ENCODE assay signal across 11 mouse cellular contexts in the genomic region with DNA sequence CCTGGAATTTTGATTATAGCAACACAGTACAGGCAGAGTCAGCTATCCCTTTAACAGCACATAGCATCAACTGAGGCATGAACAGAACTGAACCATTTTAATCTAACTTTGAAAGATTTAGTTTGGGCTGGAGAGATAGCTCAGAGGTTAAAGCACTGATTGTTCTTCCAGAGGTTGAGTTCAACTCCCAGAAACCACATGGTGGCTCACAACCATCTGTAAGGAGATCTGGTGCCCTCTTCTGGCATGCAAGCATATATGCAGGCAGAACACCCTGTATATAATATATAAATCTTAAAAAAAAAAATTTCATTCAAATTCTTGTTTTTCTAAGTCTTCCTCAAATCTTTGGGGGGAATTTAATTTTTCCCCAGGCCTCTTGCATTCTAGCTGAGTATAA. TPM values are rescaled to one million over a fixed set of nuclear protein-coding genes. Genes with fewer than 3 reads are reported as not detected.
DNase-seq lines count a peak whose midpoint lies in the region; ATAC-seq and TF ChIP-seq lines count a peak whose summit lies in the region.
"Had no signal": no experiment of that assay in that cellular context is flagged by ENCODE, and none has a peak within 500 bp of the region (broad histone marks: within the 10 kb centered on the region; RNA-seq: fewer than 3 reads in every experiment).

No protein-coding gene starts in this region.

- no peak overlapping the region for H3K4me3 ChIP-seq in cerebellum, adult 2 months (replicated peaks; ENCODE audit: insufficient read depth, low read depth, low read length)
- H3K4me3 ChIP-seq in left cerebral cortex, adult 2 months: no peak overlapping the region
- no peak overlapping the region for H3K4me3 ChIP-seq in midbrain, embryonic 11.5 days (ENCODE audit: low read depth, low read length)
- H3K4me3 ChIP-seq: embryonic facial prominence, embryonic 12.5 days; kidney, embryonic 15.5 days; neural tube, embryonic 12.5 days had no signal

- no peak for TF ChIP-seq POLR2A in cerebellum, adult 2 months (IDR thresholded peaks at IDR 0.05; ENCODE audit: borderline replicate concordance, insufficient read depth, low read length)
- no peak for TF ChIP-seq POLR2A in brain, embryonic 14.5 days (IDR thresholded peaks at IDR 0.05; ENCODE audit: borderline replicate concordance, extremely low read depth, insufficient read depth, insufficient read length, poor library complexity, severe bottlenecking)

- H3K4me2 ChIP-seq in midbrain, embryonic 11.5 days: no peak overlapping the region
- H3K4me2 ChIP-seq: embryonic facial prominence, embryonic 12.5 days; kidney, embryonic 15.5 days; neural tube, embryonic 12.5 days had no signal

- H3K27me3 ChIP-seq in cerebellum, adult 2 months (ENCODE audit: control insufficient read depth, insufficient read depth, low read length): no peaks in the 10 kb centered on the region
- H3K27me3 ChIP-seq in midbrain, embryonic 11.5 days (ENCODE audit: control insufficient read depth, insufficient read depth, low read length): no peaks in the 10 kb centered on the region
- H3K27me3 ChIP-seq: embryonic facial prominence, embryonic 12.5 days; kidney, embryonic 15.5 days; neural tube, embryonic 12.5 days had no signal

- H3K36me3 ChIP-seq in midbrain, embryonic 11.5 days (ENCODE audit: control insufficient read depth, insufficient read depth, low read length): peaks cover 15% of the 10 kb centered on the region; the same call in 1 of the 2 replicates

- H3K9ac ChIP-seq in midbrain, embryonic 11.5 days (ENCODE audit: low read length): no peak overlapping the region
- H3K9ac ChIP-seq: embryonic facial prominence, embryonic 12.5 days; kidney, embryonic 15.5 days; neural tube, embryonic 12.5 days had no signal

- DNase-seq in cerebellum, adult 2 months: no peak
- no peak for DNase-seq in cerebellum, postnatal 25 days
- no peak for DNase-seq in left cerebral cortex, adult 2 months (ENCODE audit: extremely low spot score in 1 of 2, low spot score in 2 of 2)
- no peak for DNase-seq in left cerebral cortex, postnatal 4 days
- DNase-seq in CD4-positive helper T cell, adult 2 months (ENCODE audit: low read depth, low spot score): peak; percentile 30
- DNase-seq in brain, embryonic 14.5 days (ENCODE audit: low read depth): no peak
- no peak for DNase-seq in left cerebral cortex, adult 18-20 months (ENCODE audit: low spot score in 2 of 2)
- no peak for DNase-seq in midbrain, embryonic 11.5 days (ENCODE audit: low spot score, missing footprints)

- no peak for ATAC-seq in midbrain, embryonic 11.5 days (ENCODE audit: low FRiP score)

- H3K27ac ChIP-seq in cerebellum, adult 2 months (ENCODE audit: insufficient read depth, low read length): no peak overlapping the region
- no peak overlapping the region for H3K27ac ChIP-seq in left cerebral cortex, adult 2 months
- no peak overlapping the region for H3K27ac ChIP-seq in midbrain, embryonic 11.5 days (ENCODE audit: low read depth, low read length)
- H3K27ac ChIP-seq: embryonic facial prominence, embryonic 12.5 days; kidney, embryonic 15.5 days; neural tube, embryonic 12.5 days had no signal

- H3K4me1 ChIP-seq in cerebellum, adult 2 months (ENCODE audit: control insufficient read depth, insufficient read depth, low read length): no peaks in the 10 kb centered on the region
- H3K4me1 ChIP-seq in midbrain, embryonic 11.5 days (ENCODE audit: control insufficient read depth, insufficient read depth, low read length): no peaks in the 10 kb centered on the region
- H3K4me1 ChIP-seq: embryonic facial prominence, embryonic 12.5 days; kidney, embryonic 15.5 days; neural tube, embryonic 12.5 days had no signal

- intact Hi-C loops in left cerebral cortex, adult 2 months (cut with DNase I): no loop called here
- intact Hi-C loops in left cerebral cortex, postnatal 4 days (cut with DNase I): no loop called here

- peak; percentile 45; the same call in 1 of the 2 replicates for TF ChIP-seq CTCF in cerebellum, adult 2 months (IDR thresholded peaks at IDR 0.05; ENCODE audit: borderline replicate concordance, insufficient read depth, low read depth, low read length)
- peak; percentile 73 for TF ChIP-seq CTCF in left cerebral cortex, adult 2 months (IDR thresholded peaks at IDR 0.05)
- TF ChIP-seq CTCF in brain, embryonic 14.5 days (IDR thresholded peaks at IDR 0.05; ENCODE audit: borderline replicate concordance, extremely low read depth, insufficient read depth, insufficient read length): peak; percentile 52; the same call in 1 of the 2 replicates

- no peaks in the 10 kb centered on the region for H3K9me3 ChIP-seq in midbrain, embryonic 11.5 days (ENCODE audit: control insufficient read depth, low read length)
- H3K9me3 ChIP-seq: embryonic facial prominence, embryonic 12.5 days; kidney, embryonic 15.5 days; neural tube, embryonic 12.5 days had no signal

RNA-seq across cellular contexts. Expression of a gene that starts 9.7 kb away (rescaled TPM):
- 195 and 202 TPM in 2 replicates for polyA plus RNA-seq in cerebellum, adult 2 months (2012; rRNA removed)
- 100 to 1,000 TPM; 181 to 182 TPM for total RNA-seq in left cerebral cortex, adult 2 months (2021)
- total RNA-seq in left cerebral cortex, postnatal 4 days (2021): 100 to 1,000 TPM; 134 to 136 TPM
- polyA plus RNA-seq in brain, embryonic 14.5 days (2012; rRNA removed): 94.5 and 111 TPM in 2 replicates
- total RNA-seq in left cerebral cortex, adult 18-20 months (2021): 100 to 1,000 TPM; 215 to 218 TPM
- polyA plus RNA-seq in midbrain, embryonic 11.5 days (2014; fragmentation: Nextera tagmentation; extraction: Ambion mirVana): 239 and 240 TPM in 2 replicates

RNA-seq across cellular contexts. Expression of a gene that starts 34.9 kb away (rescaled TPM):
- polyA plus RNA-seq in cerebellum, adult 2 months (2012; rRNA removed): 10.6 and 10.8 TPM in 2 replicates
- 10 to 100 TPM; 13.9 to 14.8 TPM for total RNA-seq in left cerebral cortex, adult 2 months (2021)
- total RNA-seq in left cerebral cortex, postnatal 4 days (2021): 10 to 100 TPM; 18.8 to 19.5 TPM
- 8.4 and 13.0 TPM in 2 replicates for polyA plus RNA-seq in brain, embryonic 14.5 days (2012; rRNA removed)
- total RNA-seq in left cerebral cortex, adult 18-20 months (2021): 10 to 100 TPM; 12.5 to 14.7 TPM
- polyA plus RNA-seq in midbrain, embryonic 11.5 days (2014; fragmentation: Nextera tagmentation; extraction: Ambion mirVana): 32.0 and 38.4 TPM in 2 replicates
